Mouse (Mus musculus) liver, embryonic 12.5 days (tissue): ENCODE data around the gene Yju2. TPM values are rescaled to one million over a fixed set of nuclear protein-coding genes. Genes with fewer than 3 reads are reported as not detected.
A peak's percentile ranks its signal among the peaks of the same experiment; 100 is the strongest.

Experiments
- ATAC-seq: fragments of 200-750 bp; cut with Nextera tagmentation; 2 replicates; pipeline ENCODE4 v1.8.0; 2017; ENCODE audit warnings: moderate number of reproducible peaks, mild to moderate bottlenecking, moderate library complexity
- H3K27ac ChIP-seq: fragments of 300-500 bp; sonication (generic); 2 replicates; pipeline ENCODE4 v1.5.1; 2016; ENCODE audit warnings: mild to moderate bottlenecking
- H3K27me3 ChIP-seq: fragments of 300-500 bp; sonication (generic); replicated peaks from 2 replicates; pipeline ENCODE4 v1.6.1; 2016; ENCODE audit warnings: mild to moderate bottlenecking, moderate library complexity
- H3K36me3 ChIP-seq: fragments of 300-500 bp; sonication (generic); 2 replicates; pipeline ENCODE4 v1.6.1; 2016; ENCODE audit warnings: mild to moderate bottlenecking, moderate library complexity
- H3K4me1 ChIP-seq: fragments of 300-500 bp; sonication (generic); 2 replicates; pipeline ENCODE4 v1.6.1; 2016
- H3K4me2 ChIP-seq: fragments of 300-500 bp; sonication (generic); 2 replicates; pipeline ENCODE4 v1.6.1; 2016; ENCODE audit warnings: mild to moderate bottlenecking, moderate library complexity
- H3K4me3 ChIP-seq: fragments of 300-500 bp; sonication (generic); 2 replicates; pipeline ENCODE4 v1.5.1; 2016; ENCODE audit warnings: mild to moderate bottlenecking, moderate library complexity
- H3K9ac ChIP-seq: fragments of 300-500 bp; sonication (generic); 2 replicates; pipeline ENCODE4 v1.6.1; 2016; ENCODE audit warnings: mild to moderate bottlenecking, moderate library complexity
- H3K9me3 ChIP-seq: fragments of 300-500 bp; sonication (generic); replicated peaks from 2 replicates; pipeline ENCODE4 v1.6.1; 2016; ENCODE audit warnings: mild to moderate bottlenecking, moderate library complexity
- WGBS: fragments of 180-500 bp; shearing (Covaris S2); methylation state at CpG from one replicate; pipeline ENCODE4 v1.1.7; 2016; ENCODE audit not compliant: insufficient replicate concordance; 5-methylcytosine and 5-hydroxymethylcytosine counted together
- polyA plus RNA-seq: library from polyadenylated mRNA; unstranded; fragments of >200 nt; fragmentation: Nextera tagmentation; extraction: Ambion mirVana; gene quantifications from 2 replicates; pipeline ENCODE4 v1.2.1, GENCODE M21; 2016

Gene Yju2
- polyA plus RNA-seq, 1 experiment from 2014 or later, result 15.6 TPM

GRCm38 (mm10) chr17:55963171-55963570 is 4.3 kb downstream of the Yju2 start:
- 74% methylated on average over 14 of the region's 14 CpGs for WGBS
- Histone ChIP-seq H3K9me3 (no peaks in the 10 kb centered on the region), H3K36me3 (peaks cover 75% of the 10 kb centered on the region), H3K27me3 (0 out of 2 replicates have a peak, but pooled peaks cover 1% of the 10 kb centered on the region), H3K4me3 (no peak overlapping the region), H3K27ac (no peak overlapping the region; the same call in 1 of the 2 replicates), H3K4me2 (no peak overlapping the region), H3K4me1 (peaks cover 26% of the 10 kb centered on the region), H3K9ac (no peak overlapping the region)
- ATAC-seq, result no peak

- H3K4me3 ChIP-seq, result no peak overlapping the region
- H3K27me3 ChIP-seq, result peaks cover 14% of the 10 kb centered on the region
- H3K36me3 ChIP-seq, result peaks cover 78% of the 10 kb centered on the region
- H3K27ac ChIP-seq, result no peak overlapping the region
- H3K9ac ChIP-seq, result no peak overlapping the region
- H3K9me3 ChIP-seq, result no peaks in the 10 kb centered on the region
- no peak for ATAC-seq
- 83% methylated on average over 10 of the region's 10 CpGs for WGBS
- no peak overlapping the region for H3K4me2 ChIP-seq
- H3K4me1 ChIP-seq, result peaks cover 20% of the 10 kb centered on the region
These were observed 5.6 kb downstream of the Yju2 start for GRCm38 (mm10) chr17:55964496-55964895.

GRCm38 (mm10) chr17:55964996-55965395 is 6.1 kb downstream of the Yju2 start:
- no peak for ATAC-seq
- H3K36me3 ChIP-seq, result peaks cover 78% of the 10 kb centered on the region

GRCm38 (mm10) chr17:55967186-55967585 is 8.3 kb downstream of the Yju2 start:
- Histone ChIP-seq H3K27me3 (peaks cover 41% of the 10 kb centered on the region), H3K4me1 (peaks cover 20% of the 10 kb centered on the region), H3K27ac (no peak overlapping the region), H3K36me3 (peaks cover 60% of the 10 kb centered on the region), H3K4me3 (no peak overlapping the region), H3K4me2 (no peak overlapping the region), H3K9ac (no peak overlapping the region), H3K9me3 (no peaks in the 10 kb centered on the region)
- no peak for ATAC-seq
- 79% methylated on average over 4 of the region's 4 CpGs for WGBS

More at GRCm38 (mm10) chr17:55964996-55965395, 6.1 kb downstream of the Yju2 start:
- Histone ChIP-seq H3K4me2 (no peak overlapping the region), H3K4me3 (no peak overlapping the region), H3K27ac (no peak overlapping the region), H3K9me3 (no peaks in the 10 kb centered on the region), H3K27me3 (peaks cover 20% of the 10 kb centered on the region), H3K4me1 (peaks cover 16% of the 10 kb centered on the region), H3K9ac (no peak overlapping the region)
- 78% methylated on average over 9 of the region's 9 CpGs for WGBS

GRCm38 (mm10) chr17:55968210-55968609 is 9.3 kb downstream of the Yju2 start:
- Histone ChIP-seq H3K4me1 (peaks cover 17% of the 10 kb centered on the region), H3K4me3 (no peak overlapping the region), H3K27me3 (peaks cover 52% of the 10 kb centered on the region), H3K9me3 (no peaks in the 10 kb centered on the region), H3K27ac (no peak overlapping the region), H3K4me2 (no peak overlapping the region), H3K9ac (no peak overlapping the region), H3K36me3 (peaks cover 52% of the 10 kb centered on the region)
- 55% methylated on average over 7 of the region's 7 CpGs for WGBS
- ATAC-seq, result no peak

GRCm38 (mm10) chr17:55969560-55969959 is 10.7 kb downstream of the Yju2 start:
- no peak overlapping the region for H3K4me2 ChIP-seq
- peaks cover 65% of the 10 kb centered on the region for H3K27me3 ChIP-seq
- peaks cover 38% of the 10 kb centered on the region for H3K36me3 ChIP-seq
- H3K4me1 ChIP-seq, result peaks cover 16% of the 10 kb centered on the region
- no peak overlapping the region for H3K9ac ChIP-seq
- WGBS, result 50% methylated on average over 14 of the region's 14 CpGs
- no peaks in the 10 kb centered on the region for H3K9me3 ChIP-seq
- ATAC-seq, result no peak
- no peak overlapping the region for H3K27ac ChIP-seq
- H3K4me3 ChIP-seq, result no peak overlapping the region; the same call in 1 of the 2 replicates

- H3K4me1 ChIP-seq, result peaks cover 16% of the 10 kb centered on the region
- H3K9ac ChIP-seq, result peak within 1 kb of the TSS; percentile 44; the same call in 1 of the 2 replicates
- H3K36me3 ChIP-seq, result peaks cover 31% of the 10 kb centered on the region
- no peaks in the 10 kb centered on the region for H3K9me3 ChIP-seq
- H3K4me3 ChIP-seq, result peak within 1 kb of the TSS; percentile 41
- 9% methylated on average over 51 of the region's 55 CpGs for WGBS
- H3K27ac ChIP-seq, result no peak within 1 kb of the TSS
- peaks cover 69% of the 10 kb centered on the region for H3K27me3 ChIP-seq
- H3K4me2 ChIP-seq, result peak within 1 kb of the TSS; percentile 66
- ATAC-seq, result peak; percentile 16; the same call in 1 of the 2 replicates
These were observed 11.3 kb downstream of the Yju2 start, which contains the start of gene Shd for GRCm38 (mm10) chr17:55969966-55970891. Shd (plus strand) TSS chr17:55970467.

- no peak for ATAC-seq
- H3K4me3 ChIP-seq, result no peak overlapping the region
- peak overlapping the region; percentile 66 for H3K4me2 ChIP-seq
- peaks cover 78% of the 10 kb centered on the region for H3K27me3 ChIP-seq
- H3K36me3 ChIP-seq, result peaks cover 20% of the 10 kb centered on the region
- H3K27ac ChIP-seq, result no peak overlapping the region
- 25% methylated on average over 22 of the region's 22 CpGs for WGBS
- no peaks in the 10 kb centered on the region for H3K9me3 ChIP-seq
- no peak overlapping the region for H3K9ac ChIP-seq
- H3K4me1 ChIP-seq, result peaks cover 20% of the 10 kb centered on the region
These were observed 12.6 kb downstream of the Yju2 start for GRCm38 (mm10) chr17:55971453-55971852.

- H3K27me3 ChIP-seq, result peaks cover 59% of the 10 kb centered on the region
- H3K9me3 ChIP-seq, result no peaks in the 10 kb centered on the region
- H3K4me2 ChIP-seq, result no peak overlapping the region
- H3K4me1 ChIP-seq, result peaks cover 15% of the 10 kb centered on the region
- H3K4me3 ChIP-seq, result no peak overlapping the region
- H3K9ac ChIP-seq, result no peak overlapping the region; the same call in 1 of the 2 replicates
- no peaks in the 10 kb centered on the region for H3K36me3 ChIP-seq
- WGBS, result 20% methylated on average over 13 of the region's 13 CpGs
- ATAC-seq, result peak; percentile 58
- no peak overlapping the region for H3K27ac ChIP-seq
These were observed 17.5 kb downstream of the Yju2 start for GRCm38 (mm10) chr17:55976255-55976862.

- Histone ChIP-seq H3K9me3 (no peaks in the 10 kb centered on the region), H3K4me1 (peaks cover 14% of the 10 kb centered on the region; the same call in 1 of the 2 replicates), H3K27ac (no peak overlapping the region), H3K4me2 (no peak overlapping the region), H3K27me3 (peaks cover 49% of the 10 kb centered on the region), H3K9ac (no peak overlapping the region), H3K4me3 (no peak overlapping the region), H3K36me3 (no peaks in the 10 kb centered on the region)
- ATAC-seq, result peak; percentile 49
- 37% methylated on average over 3 of the region's 3 CpGs for WGBS
These were observed 18.4 kb downstream of the Yju2 start for GRCm38 (mm10) chr17:55977301-55977700.

GRCm38 (mm10) chr17:55986030-55986961 is 27.4 kb downstream of the Yju2 start, which contains the start of gene Fsd1:
Fsd1 (plus strand) TSS chr17:55986509.
- Histone ChIP-seq H3K27me3 (peaks cover 43% of the 10 kb centered on the region), H3K36me3 (no peaks in the 10 kb centered on the region), H3K4me2 (peak within 1 kb of the TSS; percentile 44), H3K9me3 (no peaks in the 10 kb centered on the region), H3K27ac (no peak within 1 kb of the TSS), H3K4me3 (peak within 1 kb of the TSS; percentile 21; the same call in 1 of the 2 replicates), H3K9ac (no peak within 1 kb of the TSS), H3K4me1 (no peaks in the 10 kb centered on the region)
- no peak for ATAC-seq
- WGBS, result 8% methylated on average over 35 of the region's 35 CpGs
